Mouse (Mus musculus): ENCODE measurements at regions not wholly inside any gene's neighbourhood (a gene's known extent, or its start where the extent isn't known, plus 50 kb on each side); places are given as distances from the start of the nearest gene placed in this dataset.

DNA sequence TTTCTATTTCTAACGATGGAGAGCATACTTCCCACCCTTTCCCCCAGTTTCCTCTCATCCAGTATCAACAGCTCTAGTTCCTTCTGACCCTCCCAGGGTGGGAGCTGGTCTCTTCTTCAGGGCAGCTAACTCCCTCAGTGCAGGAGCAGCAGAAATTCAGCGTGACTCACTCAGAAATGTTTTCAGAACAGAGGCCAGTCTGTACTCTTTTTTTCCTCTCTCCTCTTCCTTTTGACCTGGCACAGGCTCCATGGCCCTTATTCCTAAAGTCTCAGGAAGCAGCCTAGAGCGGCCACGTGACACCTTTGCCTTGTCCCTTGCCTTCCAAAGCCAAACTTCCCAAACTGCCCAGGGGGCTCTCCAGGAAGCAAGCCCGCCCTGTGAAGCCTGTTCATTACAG lies 55.4 kb downstream of the Pja1 start:
- H3K27ac ChIP-seq: no peak overlapping the region
- 44% methylated on average over 5 of the region's 5 CpGs for WGBS
- H3K27me3 ChIP-seq: peaks cover 80% of the 10 kb centered on the region
- no peaks in the 10 kb centered on the region for H3K36me3 ChIP-seq
- H3K9me3 ChIP-seq: no peaks in the 10 kb centered on the region
- no peak overlapping the region for H3K4me2 ChIP-seq
- H3K4me1 ChIP-seq (replicated peaks): peaks cover 11% of the 10 kb centered on the region; the same call in 1 of the 2 replicates
- no peak overlapping the region for H3K4me3 ChIP-seq (replicated peaks)
- no peak overlapping the region for H3K9ac ChIP-seq (replicated peaks)
- no peak for ATAC-seq (ENCODE audit: insufficient number of reproducible peaks, insufficient read depth, low FRiP score, low TSS enrichment, low read depth)

- no peak overlapping the region for H3K27ac ChIP-seq
- ATAC-seq (ENCODE audit: insufficient number of reproducible peaks, insufficient read depth, low FRiP score, low TSS enrichment, low read depth): no peak
- WGBS: 67% methylated on average over 3 of the region's 3 CpGs
- H3K36me3 ChIP-seq: no peaks in the 10 kb centered on the region
- H3K9ac ChIP-seq (replicated peaks): no peak overlapping the region
- peaks cover 69% of the 10 kb centered on the region for H3K27me3 ChIP-seq
- no peaks in the 10 kb centered on the region for H3K9me3 ChIP-seq
- H3K4me1 ChIP-seq (replicated peaks): peaks cover 22% of the 10 kb centered on the region
- no peak overlapping the region for H3K4me3 ChIP-seq (replicated peaks)
- no peak overlapping the region for H3K4me2 ChIP-seq
These were observed 60.1 kb downstream of the Pja1 start for GRCm38 (mm10) chrX:99410942-99411341.

- H3K4me3 ChIP-seq (replicated peaks): no peak overlapping the region
- ATAC-seq (ENCODE audit: insufficient number of reproducible peaks, insufficient read depth, low FRiP score, low TSS enrichment, low read depth): peak; percentile 77
- H3K9ac ChIP-seq (replicated peaks): no peak overlapping the region
- H3K27ac ChIP-seq: peak overlapping the region; percentile 66
- H3K4me2 ChIP-seq: no peak overlapping the region
- H3K4me1 ChIP-seq (replicated peaks): peaks cover 25% of the 10 kb centered on the region
- H3K27me3 ChIP-seq: peaks cover 61% of the 10 kb centered on the region
- no peaks in the 10 kb centered on the region for H3K9me3 ChIP-seq
- WGBS: 52% methylated on average over 10 of the region's 10 CpGs
- no peaks in the 10 kb centered on the region for H3K36me3 ChIP-seq
These were observed 61.2 kb downstream of the Pja1 start for GRCm38 (mm10) chrX:99409858-99410257.

- Histone ChIP-seq H3K27ac (peak overlapping the region; percentile 66), H3K36me3 (no peaks in the 10 kb centered on the region), H3K9me3 (no peaks in the 10 kb centered on the region), H3K9ac (replicated peaks) (no peak overlapping the region), H3K4me3 (replicated peaks) (no peak overlapping the region), H3K4me1 (replicated peaks) (peaks cover 25% of the 10 kb centered on the region), H3K4me2 (no peak overlapping the region), H3K27me3 (peaks cover 57% of the 10 kb centered on the region)
- ATAC-seq (ENCODE audit: insufficient number of reproducible peaks, insufficient read depth, low FRiP score, low TSS enrichment, low read depth): no peak
- WGBS: 55% methylated on average over 5 of the region's 5 CpGs
These were observed 61.7 kb downstream of the Pja1 start for GRCm38 (mm10) chrX:99409331-99409730.

GRCm38 (mm10) chrX:99408804-99409203 lies 62.3 kb downstream of the Pja1 start:
- peaks cover 27% of the 10 kb centered on the region for H3K4me1 ChIP-seq (replicated peaks)
- H3K4me3 ChIP-seq (replicated peaks): no peak overlapping the region
- ATAC-seq (ENCODE audit: insufficient number of reproducible peaks, insufficient read depth, low FRiP score, low TSS enrichment, low read depth): no peak
- H3K9me3 ChIP-seq: no peaks in the 10 kb centered on the region
- peaks cover 57% of the 10 kb centered on the region for H3K27me3 ChIP-seq
- H3K4me2 ChIP-seq: no peak overlapping the region
- H3K27ac ChIP-seq: no peak overlapping the region; the same call in 1 of the 2 replicates
- H3K36me3 ChIP-seq: no peaks in the 10 kb centered on the region
- H3K9ac ChIP-seq (replicated peaks): no peak overlapping the region
- WGBS: 40% methylated on average over 6 of the region's 6 CpGs

DNA sequence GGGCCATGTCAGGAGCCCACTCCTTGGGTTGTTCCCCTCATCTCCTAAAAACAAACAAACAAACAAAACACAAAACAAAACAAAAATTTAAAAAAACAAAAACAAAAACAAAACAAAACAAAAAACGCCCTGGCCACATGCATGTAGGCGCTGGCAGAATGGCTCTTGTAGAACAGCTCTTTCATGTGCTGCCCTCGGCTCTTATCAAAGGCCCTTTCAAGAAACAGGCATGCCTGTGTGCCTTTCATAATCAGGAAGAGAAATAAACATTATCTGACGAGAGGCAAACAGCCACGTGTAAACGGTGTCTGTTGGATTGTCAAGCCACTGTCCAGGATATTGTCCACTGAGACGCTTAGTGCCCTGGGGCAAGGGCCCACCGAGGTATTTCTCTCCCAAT lies 65.2 kb downstream of the Pja1 start:
- H3K27ac ChIP-seq: no peak overlapping the region
- H3K4me3 ChIP-seq (replicated peaks): no peak overlapping the region
- H3K9me3 ChIP-seq: no peaks in the 10 kb centered on the region
- H3K9ac ChIP-seq (replicated peaks): no peak overlapping the region
- H3K4me1 ChIP-seq (replicated peaks): peaks cover 22% of the 10 kb centered on the region
- ATAC-seq (ENCODE audit: insufficient number of reproducible peaks, insufficient read depth, low FRiP score, low TSS enrichment, low read depth): no peak
- no peaks in the 10 kb centered on the region for H3K36me3 ChIP-seq
- 53% methylated on average over 8 of the region's 8 CpGs for WGBS
- H3K27me3 ChIP-seq: peaks cover 64% of the 10 kb centered on the region
- no peak overlapping the region for H3K4me2 ChIP-seq

- Histone ChIP-seq H3K27me3 (peaks cover 67% of the 10 kb centered on the region), H3K9ac (replicated peaks) (no peak overlapping the region), H3K4me2 (no peak overlapping the region), H3K4me3 (replicated peaks) (no peak overlapping the region), H3K36me3 (no peaks in the 10 kb centered on the region), H3K27ac (peak overlapping the region; percentile 35; the same call in 1 of the 2 replicates), H3K4me1 (replicated peaks) (peaks cover 9% of the 10 kb centered on the region), H3K9me3 (no peaks in the 10 kb centered on the region)
- ATAC-seq (ENCODE audit: insufficient number of reproducible peaks, insufficient read depth, low FRiP score, low TSS enrichment, low read depth): no peak
- 56% methylated on average over 6 of the region's 6 CpGs for WGBS
These were observed 67.4 kb downstream of the Pja1 start for GRCm38 (mm10) chrX:99403521-99404149.

DNA sequence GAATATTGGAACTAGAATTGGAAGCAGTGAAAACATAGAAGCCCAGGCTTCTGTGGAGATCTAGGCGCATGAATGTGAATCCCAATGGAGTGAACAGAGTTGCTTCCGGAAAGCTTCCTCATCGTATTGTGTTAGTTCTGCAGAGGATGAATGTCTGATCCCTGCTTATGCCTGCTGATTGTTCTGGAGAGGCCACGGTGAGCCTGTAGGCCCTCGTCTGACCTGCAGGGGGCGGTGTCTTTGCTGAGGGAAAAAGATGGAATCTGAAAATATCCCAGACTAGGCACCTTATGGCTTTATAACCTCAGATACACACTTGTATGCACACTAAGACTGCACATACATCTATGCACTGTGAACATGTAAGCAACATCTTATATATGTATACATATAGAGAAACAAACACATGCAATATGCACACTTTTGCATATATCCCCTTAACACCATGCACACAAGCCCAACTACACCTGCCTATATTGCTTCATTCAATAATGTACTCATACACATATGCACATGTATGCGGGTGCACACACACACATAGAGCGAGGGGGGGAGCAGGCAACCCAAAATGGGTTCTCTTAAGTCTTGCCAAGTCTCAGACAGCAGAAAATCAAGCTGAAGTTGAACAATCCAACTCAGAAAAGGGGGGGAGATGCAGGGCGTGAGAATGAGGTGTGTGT lies 68.1 kb downstream of the Pja1 start:
- Histone ChIP-seq H3K36me3 (no peaks in the 10 kb centered on the region), H3K4me2 (no peak overlapping the region), H3K9me3 (no peaks in the 10 kb centered on the region), H3K9ac (replicated peaks) (no peak overlapping the region), H3K4me3 (replicated peaks) (no peak overlapping the region), H3K4me1 (replicated peaks) (peaks cover 9% of the 10 kb centered on the region), H3K27me3 (peaks cover 66% of the 10 kb centered on the region), H3K27ac (no peak overlapping the region)
- no peak; the same call in 1 of the 2 replicates for ATAC-seq (ENCODE audit: insufficient number of reproducible peaks, insufficient read depth, low FRiP score, low TSS enrichment, low read depth)
- WGBS: 50% methylated on average over 9 of the region's 9 CpGs

DNA sequence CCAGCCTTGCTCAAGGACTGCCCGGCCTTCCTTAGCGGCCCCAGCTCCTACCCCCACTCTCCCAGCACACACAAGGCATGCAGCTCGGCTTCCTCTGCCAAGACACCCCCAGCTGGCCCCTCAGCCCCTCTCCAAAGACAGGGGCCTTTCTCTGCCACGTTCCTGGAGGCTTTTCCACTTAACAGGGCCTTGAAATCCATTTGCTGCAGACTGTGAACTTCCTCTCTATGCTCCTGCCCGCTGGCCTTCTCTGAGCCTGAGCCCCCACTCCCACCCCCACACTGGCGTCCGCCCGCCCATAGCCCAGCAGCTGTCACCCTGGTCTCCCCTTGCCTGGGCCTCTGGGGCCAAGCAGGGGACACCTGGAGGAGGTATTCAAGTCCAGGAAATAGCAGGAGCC lies 73.7 kb downstream of the Pja1 start:
- no peaks in the 10 kb centered on the region for H3K9me3 ChIP-seq
- H3K27me3 ChIP-seq: peaks cover 82% of the 10 kb centered on the region
- H3K4me2 ChIP-seq: no peak overlapping the region
- no peaks in the 10 kb centered on the region for H3K36me3 ChIP-seq
- H3K27ac ChIP-seq: peak overlapping the region; percentile 76
- H3K9ac ChIP-seq (replicated peaks): no peak overlapping the region
- WGBS: 41% methylated on average over 8 of the region's 8 CpGs
- H3K4me1 ChIP-seq (replicated peaks): peaks cover 23% of the 10 kb centered on the region
- ATAC-seq (ENCODE audit: insufficient number of reproducible peaks, insufficient read depth, low FRiP score, low TSS enrichment, low read depth): peak; percentile 63; the same call in 1 of the 2 replicates
- no peak overlapping the region for H3K4me3 ChIP-seq (replicated peaks)

- Histone ChIP-seq H3K27ac (peak overlapping the region; percentile 76; the same call in 1 of the 2 replicates), H3K9ac (replicated peaks) (no peak overlapping the region), H3K27me3 (peaks cover 81% of the 10 kb centered on the region), H3K36me3 (no peaks in the 10 kb centered on the region), H3K4me2 (no peak overlapping the region), H3K4me1 (replicated peaks) (peaks cover 30% of the 10 kb centered on the region), H3K4me3 (replicated peaks) (no peak overlapping the region), H3K9me3 (no peaks in the 10 kb centered on the region)
- ATAC-seq (ENCODE audit: insufficient number of reproducible peaks, insufficient read depth, low FRiP score, low TSS enrichment, low read depth): 0 out of 2 replicates have a peak, but pooled peaks have one; percentile 48
- WGBS: 18% methylated on average over 6 of the region's 6 CpGs
These were observed 74.9 kb downstream of the Pja1 start for GRCm38 (mm10) chrX:99396180-99396579.

- no peak overlapping the region for H3K9ac ChIP-seq (replicated peaks)
- WGBS: 86% methylated on average over 3 of the region's 3 CpGs
- no peak overlapping the region for H3K27ac ChIP-seq
- H3K4me3 ChIP-seq (replicated peaks): no peak overlapping the region
- ATAC-seq (ENCODE audit: insufficient number of reproducible peaks, insufficient read depth, low FRiP score, low TSS enrichment, low read depth): no peak
- peaks cover 41% of the 10 kb centered on the region for H3K4me1 ChIP-seq (replicated peaks)
- H3K27me3 ChIP-seq: peaks cover 89% of the 10 kb centered on the region
- no peaks in the 10 kb centered on the region for H3K36me3 ChIP-seq
- H3K9me3 ChIP-seq: no peaks in the 10 kb centered on the region
- H3K4me2 ChIP-seq: no peak overlapping the region
These were observed 76.0 kb downstream of the Pja1 start for GRCm38 (mm10) chrX:99395067-99395466.
